ENCODE assay signal across 8 mouse cellular contexts in the genomic region with DNA sequence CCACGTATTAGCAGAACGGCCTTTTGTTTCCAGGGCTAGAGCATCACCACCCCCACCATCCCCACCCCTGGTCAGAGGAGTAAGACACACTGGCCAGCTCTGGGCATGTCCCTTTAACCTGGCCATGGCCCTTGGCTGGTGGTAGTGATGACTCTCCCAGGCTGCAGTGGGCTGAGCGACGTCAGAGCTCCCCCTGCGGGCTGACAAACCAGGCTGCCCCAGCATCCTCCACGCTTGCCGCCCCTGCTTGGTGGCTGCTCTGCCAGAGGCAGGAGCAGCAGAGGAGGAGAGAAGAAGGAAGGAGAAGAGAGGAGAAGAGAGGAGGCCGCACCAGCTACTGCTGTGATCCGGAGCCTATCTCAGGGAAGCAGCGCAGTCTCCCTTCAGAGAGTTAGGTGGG.
DNase-seq lines count a peak whose midpoint lies in the region; ATAC-seq and TF ChIP-seq lines count a peak whose summit lies in the region.

No protein-coding gene starts in this region.

- TF ChIP-seq CTCF in bone marrow, adult 2 months (IDR thresholded peaks at IDR 0.05; ENCODE audit: control insufficient read depth, insufficient read depth, low read length), result peak; percentile 44; the same call in 1 of the 2 replicates

- no peak overlapping the region for H3K27ac ChIP-seq in bone marrow, adult 2 months (ENCODE audit: control insufficient read depth, insufficient read depth, low read depth, low read length, poor library complexity)
- H3K27ac ChIP-seq in hindbrain, embryonic 12.5 days, result peak overlapping the region; percentile 19; the same call in 1 of the 2 replicates

- 0 out of 2 replicates have a peak, but pooled peaks cover 4% of the 10 kb centered on the region for H3K9me3 ChIP-seq in hindbrain, embryonic 12.5 days (replicated peaks)

- no peak overlapping the region for H3K9ac ChIP-seq in hindbrain, embryonic 12.5 days

- no peaks in the 10 kb centered on the region for H3K4me1 ChIP-seq in bone marrow, adult 2 months (ENCODE audit: control insufficient read depth, insufficient read depth, low read length)
- peaks cover 19% of the 10 kb centered on the region for H3K4me1 ChIP-seq in hindbrain, embryonic 12.5 days

- no peak for ATAC-seq in CD4-positive, CD25-positive, alpha-beta regulatory T cell, adult 4 months
- 0 out of 2 replicates have a peak, but pooled peaks have one; percentile 21 for ATAC-seq in hindbrain, embryonic 12.5 days (ENCODE audit: low FRiP score)

- DNase-seq in CD4-positive, CD25-positive, alpha-beta regulatory T cell, adult 2 months (ENCODE audit: low read depth, low spot score), result peak; percentile 14
- DNase-seq in frontal cortex, postnatal 14 days (ENCODE audit: low spot score in 2 of 2), result peak; percentile 58 to 67
- DNase-seq in layer of hippocampus, postnatal 14 days (ENCODE audit: low spot score in 2 of 2), result peak; percentile 61 to 78
- DNase-seq in lung, postnatal 36 days, result peak; percentile 73
- DNase-seq in right cerebral cortex, postnatal 25 days, result peak; percentile 84

- no peak overlapping the region for H3K4me3 ChIP-seq in bone marrow, adult 2 months (replicated peaks; ENCODE audit: control insufficient read depth, low read depth, low read length)
- H3K4me3 ChIP-seq in hindbrain, embryonic 12.5 days, result no peak overlapping the region

- H3K36me3 ChIP-seq in hindbrain, embryonic 12.5 days, result peaks cover 5% of the 10 kb centered on the region; the same call in 1 of the 2 replicates

- no peak for TF ChIP-seq POLR2A in bone marrow, adult 2 months (IDR thresholded peaks at IDR 0.05; ENCODE audit: borderline replicate concordance, control insufficient read depth, low read depth, low read length)

- no peaks in the 10 kb centered on the region for H3K27me3 ChIP-seq in hindbrain, embryonic 12.5 days

- WGBS in bone marrow, adult 2 months, result 81% methylated on average over 10 of the region's 10 CpGs
- 60% methylated on average over 10 of the region's 10 CpGs for WGBS in hindbrain, embryonic 12.5 days

- H3K4me2 ChIP-seq in hindbrain, embryonic 12.5 days (replicated peaks), result no peak overlapping the region

Comparison
In these comparisons a context has a peak if more than half of its experiments do, and no peak if none do; other contexts are left out.
1. DNase-seq: peak in every context shown above with its lines; median percentile 84 in right cerebral cortex, postnatal 25 days; 73 in lung, postnatal 36 days; 70 in layer of hippocampus, postnatal 14 days; 62 in frontal cortex, postnatal 14 days; 14 in CD4-positive, CD25-positive, alpha-beta regulatory T cell, adult 2 months.